Mouse (Mus musculus) left cerebral cortex, adult 2 months (tissue): ENCODE measurements at regions not wholly inside any gene's neighbourhood (a gene's known extent, or its start where the extent isn't known, plus 50 kb on each side); places are given as distances from the start of the nearest gene placed in this dataset.

Experiments
- DNase-seq, 2 experiments: peaks; one replicate each; pipeline ENCODE4 v3.0.0; 2021 to 2022; ENCODE audit warnings: low spot score in 2 of 2, mixed read lengths in 1 of 2; ENCODE audit errors: extremely low spot score in 1 of 2
- H3K27ac ChIP-seq: fragments of 200-600 bp; 2 replicates; pipeline ENCODE4 v1.8.1; 2022
- H3K4me3 ChIP-seq: fragments of 200-600 bp; 2 replicates; pipeline ENCODE4 v1.8.1; 2022
- CTCF ChIP-seq: fragments of 200-600 bp; IDR thresholded peaks from 2 replicates; pipeline ENCODE4 v1.8.1; 2022; ENCODE audit warnings: antibody characterized with exemption, mild to moderate bottlenecking, moderate library complexity
- intact Hi-C: fragments of 180-260 bp; cut with DNase I; formaldehyde crosslinking; loops from one replicate; pipeline ENCODE4 v1.15.1; 2025

GRCm38 (mm10) chr8:93591608-93592301, 56.1 kb upstream of the Ces5a start:
- Histone ChIP-seq H3K4me3 (no peak overlapping the region), H3K27ac (peak overlapping the region; percentile 70)
- intact Hi-C loops: loop anchor here (5.0 kb wide), 2 partner anchors 221 to 341 kb away; no protein-coding TSS in a partner anchor
- peak; percentile 87 to 94 for DNase-seq
- TF ChIP-seq CTCF: peak; percentile 82

GRCm38 (mm10) chr8:93592302-93592651, 56.6 kb upstream of the Ces5a start:
- no peak for DNase-seq
- Histone ChIP-seq H3K27ac (peak overlapping the region; percentile 70), H3K4me3 (no peak overlapping the region)
- intact Hi-C loops: loop anchor here (5.0 kb wide), 2 partner anchors 220 to 340 kb away; no protein-coding TSS in a partner anchor
- TF ChIP-seq CTCF: no peak

- intact Hi-C loops: no loop called here
- H3K4me3 ChIP-seq: no peak overlapping the region
- DNase-seq: peak in 1 of 2 experiments; percentile 19
- peak overlapping the region; percentile 50; the same call in 1 of the 2 replicates for H3K27ac ChIP-seq
- TF ChIP-seq CTCF: no peak; the same call in 1 of the 2 replicates
Measured at GRCm38 (mm10) chr8:93598613-93599121, 63.0 kb upstream of the Ces5a start.

GRCm38 (mm10) chr8:93599306-93599705, 63.7 kb upstream of the Ces5a start:
- DNase-seq: no peak
- H3K27ac ChIP-seq: peak overlapping the region; percentile 50; the same call in 1 of the 2 replicates
- no peak overlapping the region for H3K4me3 ChIP-seq
- TF ChIP-seq CTCF: no peak
- intact Hi-C loops: no loop called here

GRCm38 (mm10) chr8:93599776-93600175, 64.1 kb upstream of the Ces5a start:
- no peak for TF ChIP-seq CTCF
- intact Hi-C loops: no loop called here
- DNase-seq: no peak
- Histone ChIP-seq H3K4me3 (no peak overlapping the region), H3K27ac (no peak overlapping the region)

GRCm38 (mm10) chr8:93626807-93627526, 91.3 kb upstream of the Ces5a start:
- peak in 1 of 2 experiments; percentile 28 for DNase-seq
- intact Hi-C loops: no loop called here
- TF ChIP-seq CTCF: no peak
- no peak overlapping the region for H3K27ac ChIP-seq
- no peak overlapping the region for H3K4me3 ChIP-seq

GRCm38 (mm10) chr8:93627626-93628025, 92.0 kb upstream of the Ces5a start:
- no peak for TF ChIP-seq CTCF
- no peak for DNase-seq
- Histone ChIP-seq H3K27ac (no peak overlapping the region), H3K4me3 (no peak overlapping the region)
- intact Hi-C loops: no loop called here

- Histone ChIP-seq H3K27ac (no peak overlapping the region), H3K4me3 (no peak overlapping the region)
- no peak for TF ChIP-seq CTCF
- no peak for DNase-seq
- intact Hi-C loops: no loop called here
Measured at GRCm38 (mm10) chr8:93632896-93633295, 97.3 kb upstream of the Ces5a start.

- no peak for DNase-seq
- TF ChIP-seq CTCF: no peak
- H3K27ac ChIP-seq: no peak overlapping the region
- intact Hi-C loops: no loop called here
- no peak overlapping the region for H3K4me3 ChIP-seq
Measured at GRCm38 (mm10) chr8:93642770-93643169, 107.1 kb upstream of the Ces5a start.

- intact Hi-C loops: no loop called here
- TF ChIP-seq CTCF: no peak
- Histone ChIP-seq H3K4me3 (no peak overlapping the region), H3K27ac (no peak overlapping the region)
- DNase-seq: peak in 1 of 2 experiments; percentile 20
Measured at GRCm38 (mm10) chr8:93643471-93644215, 108.0 kb upstream of the Ces5a start.

GRCm38 (mm10) chr8:93653421-93653820, 117.8 kb upstream of the Ces5a start:
- intact Hi-C loops: no loop called here
- no peak for DNase-seq
- Histone ChIP-seq H3K27ac (no peak overlapping the region), H3K4me3 (no peak overlapping the region)
- no peak for TF ChIP-seq CTCF
